Mouse (Mus musculus) heart, adult 2 months (tissue): ENCODE measurements at regions not wholly inside any gene's neighbourhood (a gene's known extent, or its start where the extent isn't known, plus 50 kb on each side); places are given as distances from the start of the nearest gene placed in this dataset.
A peak's percentile ranks its signal among the peaks of the same experiment; 100 is the strongest.

Experiments used
- DNase-seq, 2 experiments: peaks; one replicate each; pipeline ENCODE4 v3.0.0; 2021
- H3K27ac ChIP-seq: fragments of 200-600 bp; 2 replicates; pipeline ENCODE4 v1.8.1; 2022
- H3K27me3 ChIP-seq: fragments of 200-500 bp; 2 replicates; pipeline ENCODE4 v1.6.1; 2012; ENCODE audit warnings: mild to moderate bottlenecking, low read length, inconsistent platforms, mixed read lengths; ENCODE audit not compliant: control insufficient read depth, insufficient read depth
- H3K36me3 ChIP-seq: fragments of 200-500 bp; 2 replicates; pipeline ENCODE4 v1.6.1; 2012; ENCODE audit warnings: low read length, inconsistent platforms; ENCODE audit not compliant: control insufficient read depth, insufficient read depth
- H3K4me1 ChIP-seq: fragments of 200-500 bp; 2 replicates; pipeline ENCODE4 v1.6.1; 2011; ENCODE audit warnings: low read length; ENCODE audit not compliant: control insufficient read depth, insufficient read depth
- H3K4me3 ChIP-seq: fragments of 200-600 bp; 2 replicates; pipeline ENCODE4 v1.8.1; 2022
- H3K79me2 ChIP-seq: fragments of 200-500 bp; replicated peaks from 2 replicates; pipeline ENCODE4 v1.6.1; 2012; ENCODE audit warnings: mild to moderate bottlenecking, inconsistent platforms, low read length, moderate library complexity, mixed read lengths; ENCODE audit not compliant: control insufficient read depth, insufficient read depth
- H3K9ac ChIP-seq: fragments of 200-500 bp; 2 replicates; pipeline ENCODE4 v1.6.1; 2012; ENCODE audit warnings: low read depth, mild to moderate bottlenecking, control low read depth, inconsistent platforms, low read length, mixed read lengths
- CTCF ChIP-seq: fragments of 200-600 bp; IDR thresholded peaks from 2 replicates; pipeline ENCODE4 v1.8.1; 2022; ENCODE audit warnings: antibody characterized with exemption, mild to moderate bottlenecking, moderate library complexity
- EP300 ChIP-seq: fragments of 200-500 bp; IDR thresholded peaks from 2 replicates; pipeline ENCODE4 v1.6.1; 2011; ENCODE audit warnings: low read depth, low read length, control low read depth; ENCODE audit not compliant: insufficient read depth
- POLR2A ChIP-seq: fragments of 200-500 bp; IDR thresholded peaks from 2 replicates; pipeline ENCODE4 v1.6.1; 2011; ENCODE audit warnings: mild to moderate bottlenecking, low read depth, low read length, control low read depth; ENCODE audit not compliant: insufficient read depth
- WGBS: fragments of 180-500 bp; shearing (Covaris S2); methylation state at CpG from one replicate; pipeline ENCODE4 v1.1.7; 2018; 5-methylcytosine and 5-hydroxymethylcytosine counted together
- intact Hi-C: fragments of 180-260 bp; cut with DNase I; formaldehyde crosslinking; loops from one replicate; pipeline ENCODE4 v1.15.1; 2025

- Histone ChIP-seq H3K4me1 (no peaks in the 10 kb centered on the region), H3K9ac (no peak overlapping the region), H3K27ac (no peak overlapping the region), H3K4me3 (no peak overlapping the region), H3K79me2 (no peaks in the 10 kb centered on the region), H3K36me3 (no peaks in the 10 kb centered on the region), H3K27me3 (no peaks in the 10 kb centered on the region)
- 60% methylated on average over 6 of the region's 6 CpGs for whole genome bisulfite sequencing
- no peak for DNase-seq
- TF ChIP-seq EP300 (no peak), POLR2A (no peak), CTCF (no peak)
- intact Hi-C loops, result no loop called here
These were observed 134.6 kb downstream of the Sh2d4b start for GRCm38 (mm10) chr14:40758441-40758840.

- no peaks in the 10 kb centered on the region for H3K27me3 ChIP-seq
- H3K9ac ChIP-seq, result no peak overlapping the region
- no peaks in the 10 kb centered on the region for H3K79me2 ChIP-seq
- TF ChIP-seq CTCF (no peak), EP300 (no peak), POLR2A (no peak)
- H3K27ac ChIP-seq, result no peak overlapping the region
- no peaks in the 10 kb centered on the region for H3K36me3 ChIP-seq
- no peak overlapping the region for H3K4me3 ChIP-seq
- intact Hi-C loops, result no loop called here
- H3K4me1 ChIP-seq, result no peaks in the 10 kb centered on the region
- DNase-seq, result no peak
These were observed 152.5 kb downstream of the Sh2d4b start for GRCm38 (mm10) chr14:40740541-40740940.

DNA sequence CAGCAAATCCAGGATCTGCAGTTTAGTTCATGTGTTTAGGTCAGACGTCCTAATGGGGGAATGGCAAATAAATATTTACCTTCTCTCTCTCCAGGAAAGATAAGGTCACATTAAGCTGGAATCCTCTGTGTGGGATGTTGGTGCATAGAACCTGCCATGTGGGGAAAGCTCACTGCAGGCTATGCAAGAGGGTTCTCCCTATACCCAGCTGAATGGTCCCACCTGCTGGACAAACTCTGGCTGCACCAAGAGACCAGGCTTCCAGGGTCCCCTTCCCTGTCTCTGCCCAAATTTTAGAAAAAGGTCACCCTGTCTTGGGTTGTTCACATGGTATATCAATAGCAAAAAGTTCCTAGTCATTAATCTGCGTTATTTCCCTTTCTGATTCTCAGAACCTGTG is 161.2 kb downstream of the Sh2d4b start:
- no peaks in the 10 kb centered on the region for H3K4me1 ChIP-seq
- intact Hi-C loops, result no loop called here
- no peaks in the 10 kb centered on the region for H3K36me3 ChIP-seq
- H3K27me3 ChIP-seq, result no peaks in the 10 kb centered on the region
- H3K4me3 ChIP-seq, result no peak overlapping the region
- H3K79me2 ChIP-seq, result no peaks in the 10 kb centered on the region
- no peak overlapping the region for H3K9ac ChIP-seq
- TF ChIP-seq CTCF, result peak; percentile 58
- TF ChIP-seq POLR2A, result no peak
- WGBS, result 56% methylated on average over 2 of the region's 2 CpGs
- no peak overlapping the region for H3K27ac ChIP-seq
- no peak for DNase-seq

GRCm38 (mm10) chr14:40708981-40709531 is 184.0 kb downstream of the Sh2d4b start:
- intact Hi-C loops, result no loop called here
- Histone ChIP-seq H3K36me3 (no peaks in the 10 kb centered on the region), H3K4me3 (no peak overlapping the region), H3K27ac (no peak overlapping the region), H3K79me2 (no peaks in the 10 kb centered on the region), H3K9ac (no peak overlapping the region), H3K4me1 (no peaks in the 10 kb centered on the region), H3K27me3 (no peaks in the 10 kb centered on the region)
- WGBS, result 78% methylated on average over 4 of the region's 4 CpGs
- no peak for TF ChIP-seq EP300
- no peak for TF ChIP-seq CTCF
- no peak for TF ChIP-seq POLR2A
- no peak for DNase-seq

- DNase-seq, result no peak
- H3K36me3 ChIP-seq, result no peaks in the 10 kb centered on the region
- H3K9ac ChIP-seq, result no peak overlapping the region
- TF ChIP-seq CTCF (no peak), POLR2A (no peak)
- H3K4me3 ChIP-seq, result no peak overlapping the region
- H3K27ac ChIP-seq, result no peak overlapping the region
- H3K27me3 ChIP-seq, result no peaks in the 10 kb centered on the region
- intact Hi-C loops, result no loop called here
- WGBS, result 82% methylated on average over 2 of the region's 2 CpGs
- no peaks in the 10 kb centered on the region for H3K4me1 ChIP-seq
- no peaks in the 10 kb centered on the region for H3K79me2 ChIP-seq
These were observed 185.6 kb downstream of the Sh2d4b start for GRCm38 (mm10) chr14:40707419-40707818.

DNA sequence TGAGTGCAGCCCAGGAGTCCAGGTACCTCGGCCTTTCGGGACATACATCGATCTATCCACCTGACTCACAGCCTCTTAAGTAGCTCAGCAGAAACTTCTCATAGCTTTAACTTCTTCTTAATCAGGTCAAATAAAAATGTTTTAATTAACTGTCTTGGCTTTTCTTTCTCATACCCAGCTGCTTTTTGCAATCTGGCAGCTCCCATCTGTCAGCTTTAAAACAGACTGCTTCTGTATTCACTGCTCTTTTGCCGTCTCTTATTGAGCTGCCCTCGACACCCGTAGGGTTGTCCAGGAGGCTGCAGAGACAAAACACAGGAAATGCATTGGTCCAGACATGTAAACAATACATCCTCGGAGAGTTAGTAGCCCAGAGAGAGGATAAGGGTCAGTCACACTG is 189.6 kb downstream of the Sh2d4b start:
- H3K9ac ChIP-seq, result no peak overlapping the region
- intact Hi-C loops, result no loop called here
- no peak for TF ChIP-seq EP300
- no peak overlapping the region for H3K27ac ChIP-seq
- WGBS, result 56% methylated on average over 7 of the region's 7 CpGs
- H3K4me3 ChIP-seq, result no peak overlapping the region
- no peaks in the 10 kb centered on the region for H3K4me1 ChIP-seq
- no peaks in the 10 kb centered on the region for H3K36me3 ChIP-seq
- no peak for DNase-seq
- H3K79me2 ChIP-seq, result no peaks in the 10 kb centered on the region
- no peaks in the 10 kb centered on the region for H3K27me3 ChIP-seq
